Mouse (Mus musculus): ENCODE data around the gene Syt2.

- TF ChIP-seq CTCF (IDR thresholded peaks at IDR 0.05; ENCODE audit: insufficient read depth, low read length), result no peak
- TF ChIP-seq POLR2A (IDR thresholded peaks at IDR 0.05; ENCODE audit: borderline replicate concordance, extremely low read depth, low read depth, low read length), result no peak
Measured at GRCm38 (mm10) chr1:134756190-134756873, 109.9 kb downstream of the Syt2 start.
